Mouse (Mus musculus) brain, embryonic 14.5 days (tissue): ENCODE measurements around the gene Spsb2.

Experiments
- CTCF ChIP-seq: fragments of 200-500 bp; IDR thresholded peaks from 2 replicates; pipeline ENCODE4 v1.5.1; 2012; ENCODE audit warnings: inconsistent platforms, mild to moderate bottlenecking, moderate library complexity, borderline replicate concordance; ENCODE audit not compliant: insufficient read depth, insufficient read length; ENCODE audit errors: extremely low read depth
- POLR2A ChIP-seq: fragments of 200-500 bp; IDR thresholded peaks from 2 replicates; pipeline ENCODE4 v1.6.1; 2012; ENCODE audit warnings: mild to moderate bottlenecking, inconsistent platforms, borderline replicate concordance; ENCODE audit not compliant: poor library complexity, insufficient read depth, insufficient read length, severe bottlenecking; ENCODE audit errors: extremely low read depth

DNA sequence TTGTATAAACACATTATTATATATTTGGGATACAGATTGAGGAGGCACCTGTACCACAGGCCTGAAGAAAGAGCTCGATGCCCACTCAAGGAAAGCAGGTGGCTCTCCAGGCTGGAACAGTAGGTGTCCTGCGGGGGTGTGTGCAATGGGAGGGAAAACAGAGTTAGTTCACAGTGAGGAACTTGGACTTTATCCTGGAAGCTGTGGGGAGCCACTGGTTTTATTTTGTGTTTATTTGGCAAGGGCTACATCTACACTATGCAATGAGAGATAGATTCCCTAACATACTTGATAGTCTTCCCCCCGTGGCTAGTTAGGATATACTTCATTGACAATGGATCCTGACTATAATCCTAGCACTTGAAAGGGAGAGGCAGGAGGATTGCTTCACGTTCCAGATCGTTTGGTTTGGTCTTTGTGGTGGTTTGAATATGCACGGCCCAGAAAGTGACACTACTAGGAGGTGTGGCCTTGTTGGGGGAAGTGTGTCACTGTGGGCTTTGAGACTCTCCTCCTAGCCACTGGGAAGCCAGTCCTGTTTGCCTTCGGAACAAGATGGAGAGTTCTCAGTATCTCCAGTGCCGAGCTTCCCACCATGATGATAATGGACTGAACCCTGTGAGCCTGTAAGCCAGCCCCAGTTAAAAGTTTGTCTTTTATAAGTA lies 21.6 kb upstream of the Spsb2 start:
- TF ChIP-seq CTCF (no peak), POLR2A (no peak)
